Mouse (Mus musculus): ENCODE results near the gene C87436. TPM values are rescaled to one million over a fixed set of nuclear protein-coding genes. Genes with fewer than 3 reads are reported as not detected.
A peak's percentile ranks its signal among the peaks of the same experiment; 100 is the strongest.

The C87436 gene
- polyA plus RNA-seq, 1 experiment from 2014 or later = 22.8 TPM

- Histone ChIP-seq H3K4me3 (no peak overlapping the region), H3K4me1 (peaks cover 23% of the 10 kb centered on the region), H3K27ac (replicated peaks) (no peak overlapping the region), H3K27me3 (ENCODE audit: low read depth, poor library complexity, severe bottlenecking) (no peaks in the 10 kb centered on the region), H3K36me3 (no peaks in the 10 kb centered on the region), H3K9me3 (replicated peaks) (no peaks in the 10 kb centered on the region)
- 93% methylated on average over 7 of the region's 7 CpGs for WGBS
- DNase-seq (ENCODE audit: low spot score) = no peak
Measured at GRCm38 (mm10) chr6:86494767-86495166, 56.6 kb downstream of the C87436 start.

GRCm38 (mm10) chr6:86495661-86496060 is 57.5 kb downstream of the C87436 start:
- Histone ChIP-seq H3K4me1 (peaks cover 23% of the 10 kb centered on the region), H3K27ac (replicated peaks) (no peak overlapping the region), H3K27me3 (ENCODE audit: low read depth, poor library complexity, severe bottlenecking) (no peaks in the 10 kb centered on the region), H3K9me3 (replicated peaks) (no peaks in the 10 kb centered on the region), H3K36me3 (no peaks in the 10 kb centered on the region), H3K4me3 (no peak overlapping the region)
- DNase-seq (ENCODE audit: low spot score) = no peak
- 48% methylated on average over 3 of the region's 3 CpGs for WGBS

- Histone ChIP-seq H3K4me3 (no peak overlapping the region), H3K9me3 (replicated peaks) (no peaks in the 10 kb centered on the region), H3K4me1 (peaks cover 23% of the 10 kb centered on the region), H3K27ac (replicated peaks) (no peak overlapping the region), H3K27me3 (ENCODE audit: low read depth, poor library complexity, severe bottlenecking) (no peaks in the 10 kb centered on the region), H3K36me3 (no peaks in the 10 kb centered on the region)
- WGBS = 92% methylated on average over 8 of the region's 8 CpGs
- no peak for DNase-seq (ENCODE audit: low spot score)
Measured at GRCm38 (mm10) chr6:86496127-86496526, 58.0 kb downstream of the C87436 start.

- Histone ChIP-seq H3K9me3 (replicated peaks) (no peaks in the 10 kb centered on the region), H3K4me3 (no peak overlapping the region), H3K36me3 (no peaks in the 10 kb centered on the region), H3K27me3 (ENCODE audit: low read depth, poor library complexity, severe bottlenecking) (no peaks in the 10 kb centered on the region), H3K27ac (replicated peaks) (no peak overlapping the region), H3K4me1 (peaks cover 23% of the 10 kb centered on the region)
- no peak for DNase-seq (ENCODE audit: low spot score)
- 80% methylated on average over 5 of the region's 5 CpGs for WGBS
Measured at GRCm38 (mm10) chr6:86496585-86496984, 58.4 kb downstream of the C87436 start.

GRCm38 (mm10) chr6:86497071-86497815 is 59.1 kb downstream of the C87436 start:
- Histone ChIP-seq H3K27me3 (ENCODE audit: low read depth, poor library complexity, severe bottlenecking) (no peaks in the 10 kb centered on the region), H3K36me3 (no peaks in the 10 kb centered on the region), H3K27ac (replicated peaks) (peak overlapping the region; percentile 63), H3K9me3 (replicated peaks) (no peaks in the 10 kb centered on the region), H3K4me3 (peak overlapping the region; percentile 23; the same call in 1 of the 2 replicates), H3K4me1 (peaks cover 23% of the 10 kb centered on the region)
- DNase-seq (ENCODE audit: low spot score) = peak; percentile 24
- whole genome bisulfite sequencing = 31% methylated on average over 13 of the region's 13 CpGs

- no peak for DNase-seq (ENCODE audit: low spot score)
- Histone ChIP-seq H3K9me3 (replicated peaks) (no peaks in the 10 kb centered on the region), H3K4me1 (peaks cover 23% of the 10 kb centered on the region), H3K4me3 (no peak overlapping the region), H3K36me3 (no peaks in the 10 kb centered on the region), H3K27ac (replicated peaks) (no peak overlapping the region), H3K27me3 (ENCODE audit: low read depth, poor library complexity, severe bottlenecking) (no peaks in the 10 kb centered on the region)
- WGBS = 80% methylated on average over 11 of the region's 11 CpGs
Measured at GRCm38 (mm10) chr6:86497942-86498732, 60.0 kb downstream of the C87436 start.

- Histone ChIP-seq H3K4me3 (no peak overlapping the region), H3K9me3 (replicated peaks) (no peaks in the 10 kb centered on the region), H3K4me1 (peaks cover 23% of the 10 kb centered on the region), H3K27ac (replicated peaks) (no peak overlapping the region), H3K36me3 (no peaks in the 10 kb centered on the region), H3K27me3 (ENCODE audit: low read depth, poor library complexity, severe bottlenecking) (no peaks in the 10 kb centered on the region)
- WGBS = 80% methylated on average over 5 of the region's 5 CpGs
- DNase-seq (ENCODE audit: low spot score) = no peak
Measured at GRCm38 (mm10) chr6:86499571-86500109, 61.5 kb downstream of the C87436 start.

- no peak for DNase-seq (ENCODE audit: low spot score)
- no peaks in the 10 kb centered on the region for H3K4me1 ChIP-seq
- H3K4me3 ChIP-seq = no peak overlapping the region
- H3K9me3 ChIP-seq (replicated peaks) = no peaks in the 10 kb centered on the region
- 91% methylated on average over 4 of the region's 4 CpGs for WGBS
- H3K27ac ChIP-seq (replicated peaks) = no peak overlapping the region
- H3K36me3 ChIP-seq = no peaks in the 10 kb centered on the region
- no peaks in the 10 kb centered on the region for H3K27me3 ChIP-seq (ENCODE audit: low read depth, poor library complexity, severe bottlenecking)
Measured at GRCm38 (mm10) chr6:86503513-86503912, 65.3 kb downstream of the C87436 start.

- DNase-seq (ENCODE audit: low spot score) = no peak
- Histone ChIP-seq H3K27me3 (ENCODE audit: low read depth, poor library complexity, severe bottlenecking) (no peaks in the 10 kb centered on the region), H3K4me1 (no peaks in the 10 kb centered on the region), H3K36me3 (no peaks in the 10 kb centered on the region), H3K9me3 (replicated peaks) (no peaks in the 10 kb centered on the region), H3K27ac (replicated peaks) (no peak overlapping the region), H3K4me3 (no peak overlapping the region)
- 77% methylated on average over 7 of the region's 7 CpGs for WGBS
Measured at GRCm38 (mm10) chr6:86505671-86506070, 67.5 kb downstream of the C87436 start.

GRCm38 (mm10) chr6:86506309-86506708 is 68.1 kb downstream of the C87436 start:
- Histone ChIP-seq H3K27ac (replicated peaks) (no peak overlapping the region), H3K9me3 (replicated peaks) (no peaks in the 10 kb centered on the region), H3K4me1 (no peaks in the 10 kb centered on the region), H3K36me3 (no peaks in the 10 kb centered on the region), H3K4me3 (no peak overlapping the region), H3K27me3 (ENCODE audit: low read depth, poor library complexity, severe bottlenecking) (no peaks in the 10 kb centered on the region)
- DNase-seq (ENCODE audit: low spot score) = no peak
- WGBS = 79% methylated on average over 3 of the region's 3 CpGs

GRCm38 (mm10) chr6:86507116-86507515 is 68.9 kb downstream of the C87436 start:
- Histone ChIP-seq H3K27ac (replicated peaks) (no peak overlapping the region), H3K27me3 (ENCODE audit: low read depth, poor library complexity, severe bottlenecking) (no peaks in the 10 kb centered on the region), H3K36me3 (no peaks in the 10 kb centered on the region), H3K4me1 (no peaks in the 10 kb centered on the region), H3K4me3 (no peak overlapping the region), H3K9me3 (replicated peaks) (no peaks in the 10 kb centered on the region)
- no peak for DNase-seq (ENCODE audit: low spot score)

GRCm38 (mm10) chr6:86508736-86509135 is 70.6 kb downstream of the C87436 start:
- Histone ChIP-seq H3K36me3 (no peaks in the 10 kb centered on the region), H3K4me3 (no peak overlapping the region), H3K27ac (replicated peaks) (no peak overlapping the region), H3K9me3 (replicated peaks) (no peaks in the 10 kb centered on the region), H3K4me1 (no peaks in the 10 kb centered on the region), H3K27me3 (ENCODE audit: low read depth, poor library complexity, severe bottlenecking) (no peaks in the 10 kb centered on the region)
- no peak for DNase-seq (ENCODE audit: low spot score)
- WGBS = 90% methylated on average over 3 of the region's 3 CpGs

All from midbrain, embryonic 10.5 days (tissue).